Mouse (Mus musculus): ENCODE results near the gene Sufu. TPM values are rescaled to one million over a fixed set of nuclear protein-coding genes. Genes with fewer than 3 reads are reported as not detected.

Sufu gene
- polyA plus RNA-seq, 1 experiment from 2014 or later: 30.3 TPM

- Histone ChIP-seq H3K27ac (ENCODE audit: low read depth) (peak overlapping the region; percentile 52; the same call in 1 of the 2 replicates), H3K36me3 (ENCODE audit: control insufficient read depth, insufficient read depth, low read length) (no peaks in the 10 kb centered on the region), H3K27me3 (replicated peaks; ENCODE audit: control insufficient read depth, insufficient read depth, low read length) (no peaks in the 10 kb centered on the region), H3K9me3 (ENCODE audit: control insufficient read depth, low read length) (no peaks in the 10 kb centered on the region), H3K4me2 (ENCODE audit: low read length) (peak overlapping the region; percentile 16), H3K4me3 (ENCODE audit: low read depth, low read length) (no peak overlapping the region), H3K9ac (ENCODE audit: low read length) (no peak overlapping the region), H3K4me1 (replicated peaks; ENCODE audit: control insufficient read depth, insufficient read depth, low read length) (peaks cover 57% of the 10 kb centered on the region)
- ATAC-seq (replicated peaks; ENCODE audit: low FRiP score, low TSS enrichment, low read depth): no peak
- no peak for DNase-seq (ENCODE audit: low spot score)
- 15% methylated on average over 16 of the region's 16 CpGs for WGBS
Observed at GRCm38 (mm10) chr19:46531071-46532030, 134.7 kb downstream of the Sufu start.

- H3K9me3 ChIP-seq (ENCODE audit: control insufficient read depth, low read length): no peaks in the 10 kb centered on the region
- H3K4me3 ChIP-seq (ENCODE audit: low read depth, low read length): no peak overlapping the region
- ATAC-seq (replicated peaks; ENCODE audit: low FRiP score, low TSS enrichment, low read depth): no peak
- peaks cover 57% of the 10 kb centered on the region for H3K4me1 ChIP-seq (replicated peaks; ENCODE audit: control insufficient read depth, insufficient read depth, low read length)
- no peaks in the 10 kb centered on the region for H3K27me3 ChIP-seq (replicated peaks; ENCODE audit: control insufficient read depth, insufficient read depth, low read length)
- no peak overlapping the region for H3K9ac ChIP-seq (ENCODE audit: low read length)
- 18% methylated on average over 10 of the region's 10 CpGs for WGBS
- no peak for DNase-seq (ENCODE audit: low spot score)
- no peak overlapping the region for H3K27ac ChIP-seq (ENCODE audit: low read depth)
- no peak overlapping the region for H3K4me2 ChIP-seq (ENCODE audit: low read length)
- no peaks in the 10 kb centered on the region for H3K36me3 ChIP-seq (ENCODE audit: control insufficient read depth, insufficient read depth, low read length)
Observed at GRCm38 (mm10) chr19:46532031-46532688, 135.5 kb downstream of the Sufu start.

- no peak for DNase-seq (ENCODE audit: low spot score)
Observed at GRCm38 (mm10) chr19:46533066-46533465, 136.4 kb downstream of the Sufu start.

GRCm38 (mm10) chr19:46533525-46533924 lies 136.8 kb downstream of the Sufu start:
- 71% methylated on average over 5 of the region's 5 CpGs for WGBS
- DNase-seq (ENCODE audit: low spot score) (no peak), ATAC-seq (replicated peaks; ENCODE audit: low FRiP score, low TSS enrichment, low read depth) (no peak)
- no peaks in the 10 kb centered on the region for H3K9me3 ChIP-seq (ENCODE audit: control insufficient read depth, low read length)
- no peaks in the 10 kb centered on the region for H3K27me3 ChIP-seq (replicated peaks; ENCODE audit: control insufficient read depth, insufficient read depth, low read length)
- H3K9ac ChIP-seq (ENCODE audit: low read length): no peak overlapping the region
- H3K27ac ChIP-seq (ENCODE audit: low read depth): no peak overlapping the region
- no peak overlapping the region for H3K4me3 ChIP-seq (ENCODE audit: low read depth, low read length)
- H3K4me2 ChIP-seq (ENCODE audit: low read length): no peak overlapping the region
- no peaks in the 10 kb centered on the region for H3K36me3 ChIP-seq (ENCODE audit: control insufficient read depth, insufficient read depth, low read length)
- peaks cover 49% of the 10 kb centered on the region for H3K4me1 ChIP-seq (replicated peaks; ENCODE audit: control insufficient read depth, insufficient read depth, low read length)

More at GRCm38 (mm10) chr19:46533066-46533465, 136.4 kb downstream of the Sufu start:
- no peak for ATAC-seq (replicated peaks; ENCODE audit: low FRiP score, low TSS enrichment, low read depth)
- Histone ChIP-seq H3K9ac (ENCODE audit: low read length) (no peak overlapping the region), H3K4me3 (ENCODE audit: low read depth, low read length) (no peak overlapping the region), H3K4me2 (ENCODE audit: low read length) (no peak overlapping the region), H3K27me3 (replicated peaks; ENCODE audit: control insufficient read depth, insufficient read depth, low read length) (no peaks in the 10 kb centered on the region), H3K9me3 (ENCODE audit: control insufficient read depth, low read length) (no peaks in the 10 kb centered on the region), H3K27ac (ENCODE audit: low read depth) (no peak overlapping the region), H3K36me3 (ENCODE audit: control insufficient read depth, insufficient read depth, low read length) (no peaks in the 10 kb centered on the region), H3K4me1 (replicated peaks; ENCODE audit: control insufficient read depth, insufficient read depth, low read length) (peaks cover 54% of the 10 kb centered on the region)
- 47% methylated on average over 4 of the region's 4 CpGs for WGBS

GRCm38 (mm10) chr19:46534542-46535098 lies 137.9 kb downstream of the Sufu start:
- Histone ChIP-seq H3K27ac (ENCODE audit: low read depth) (no peak overlapping the region), H3K9me3 (ENCODE audit: control insufficient read depth, low read length) (no peaks in the 10 kb centered on the region), H3K4me2 (ENCODE audit: low read length) (no peak overlapping the region), H3K4me1 (replicated peaks; ENCODE audit: control insufficient read depth, insufficient read depth, low read length) (peaks cover 38% of the 10 kb centered on the region), H3K36me3 (ENCODE audit: control insufficient read depth, insufficient read depth, low read length) (no peaks in the 10 kb centered on the region), H3K4me3 (ENCODE audit: low read depth, low read length) (no peak overlapping the region), H3K9ac (ENCODE audit: low read length) (no peak overlapping the region), H3K27me3 (replicated peaks; ENCODE audit: control insufficient read depth, insufficient read depth, low read length) (no peaks in the 10 kb centered on the region)
- WGBS: 28% methylated on average over 6 of the region's 6 CpGs
- DNase-seq (ENCODE audit: low spot score) (no peak), ATAC-seq (replicated peaks; ENCODE audit: low FRiP score, low TSS enrichment, low read depth) (no peak)

GRCm38 (mm10) chr19:46537357-46537756 lies 140.7 kb downstream of the Sufu start:
- 91% methylated on average over 9 of the region's 9 CpGs for WGBS
- H3K27ac ChIP-seq (ENCODE audit: low read depth): no peak overlapping the region
- no peak overlapping the region for H3K9ac ChIP-seq (ENCODE audit: low read length)
- peaks cover 12% of the 10 kb centered on the region for H3K4me1 ChIP-seq (replicated peaks; ENCODE audit: control insufficient read depth, insufficient read depth, low read length)
- no peak overlapping the region for H3K4me3 ChIP-seq (ENCODE audit: low read depth, low read length)
- H3K9me3 ChIP-seq (ENCODE audit: control insufficient read depth, low read length): no peaks in the 10 kb centered on the region
- no peak overlapping the region for H3K4me2 ChIP-seq (ENCODE audit: low read length)
- peaks cover 18% of the 10 kb centered on the region for H3K36me3 ChIP-seq (ENCODE audit: control insufficient read depth, insufficient read depth, low read length)
- no peak for DNase-seq (ENCODE audit: low spot score)
- no peak for ATAC-seq (replicated peaks; ENCODE audit: low FRiP score, low TSS enrichment, low read depth)
- H3K27me3 ChIP-seq (replicated peaks; ENCODE audit: control insufficient read depth, insufficient read depth, low read length): no peaks in the 10 kb centered on the region

- H3K36me3 ChIP-seq (ENCODE audit: control insufficient read depth, insufficient read depth, low read length): peaks cover 25% of the 10 kb centered on the region
- H3K27me3 ChIP-seq (replicated peaks; ENCODE audit: control insufficient read depth, insufficient read depth, low read length): no peaks in the 10 kb centered on the region
- H3K4me1 ChIP-seq (replicated peaks; ENCODE audit: control insufficient read depth, insufficient read depth, low read length): peaks cover 7% of the 10 kb centered on the region
- H3K9me3 ChIP-seq (ENCODE audit: control insufficient read depth, low read length): no peaks in the 10 kb centered on the region
- no peak overlapping the region for H3K9ac ChIP-seq (ENCODE audit: low read length)
- H3K4me3 ChIP-seq (ENCODE audit: low read depth, low read length): no peak overlapping the region
- no peak for ATAC-seq (replicated peaks; ENCODE audit: low FRiP score, low TSS enrichment, low read depth)
- no peak overlapping the region for H3K27ac ChIP-seq (ENCODE audit: low read depth)
- WGBS: 86% methylated on average over 6 of the region's 6 CpGs
- DNase-seq (ENCODE audit: low spot score): no peak
- H3K4me2 ChIP-seq (ENCODE audit: low read length): no peak overlapping the region
Observed at GRCm38 (mm10) chr19:46538213-46538612, 141.5 kb downstream of the Sufu start.
